Mouse (Mus musculus): ENCODE data around the gene Gm45808. TPM values are rescaled to one million over a fixed set of nuclear protein-coding genes. Genes with fewer than 3 reads are reported as not detected.

The Gm45808 gene
- polyA plus RNA-seq, 1 experiment from 2014 or later: 0.15 TPM

- no peak for TF ChIP-seq CTCF (IDR thresholded peaks at IDR 0.05; ENCODE audit: low read depth)
- no peak for TF ChIP-seq EP300 (IDR thresholded peaks at IDR 0.05; ENCODE audit: low read depth)
- no peaks in the 10 kb centered on the region for H3K4me1 ChIP-seq (ENCODE audit: insufficient read depth)
- no peaks in the 10 kb centered on the region for H3K9me3 ChIP-seq (ENCODE audit: low read length)
- no peak overlapping the region for H3K4me3 ChIP-seq (ENCODE audit: low read depth, low read length)
- no peak overlapping the region for H3K27ac ChIP-seq (ENCODE audit: low read depth)
- H3K27me3 ChIP-seq (ENCODE audit: insufficient read depth, low read length): no peaks in the 10 kb centered on the region
- 86% methylated on average over 1 of the region's 1 CpGs for WGBS (ENCODE audit: insufficient replicate concordance)
- ATAC-seq (no peak), DNase-seq (no peak)
- H3K9ac ChIP-seq (replicated peaks): no peak overlapping the region
- no peak overlapping the region for H3K4me2 ChIP-seq (ENCODE audit: low read depth, low read length)
- peaks cover 13% of the 10 kb centered on the region; the same call in 1 of the 2 replicates for H3K36me3 ChIP-seq (replicated peaks; ENCODE audit: insufficient read depth, low read length)
These were observed 36.6 kb downstream of the Gm45808 start for GRCm38 (mm10) chr7:45449974-45450373.

- TF ChIP-seq EP300 (IDR thresholded peaks at IDR 0.05; ENCODE audit: low read depth) (no peak), CTCF (IDR thresholded peaks at IDR 0.05; ENCODE audit: low read depth) (peak; percentile 67)
- no peaks in the 10 kb centered on the region for H3K9me3 ChIP-seq (ENCODE audit: low read length)
- peak; percentile 61 for DNase-seq
- H3K4me1 ChIP-seq (ENCODE audit: insufficient read depth): no peaks in the 10 kb centered on the region
- no peaks in the 10 kb centered on the region for H3K27me3 ChIP-seq (ENCODE audit: insufficient read depth, low read length)
- no peak overlapping the region for H3K4me2 ChIP-seq (ENCODE audit: low read depth, low read length)
- H3K36me3 ChIP-seq (replicated peaks; ENCODE audit: insufficient read depth, low read length): peaks cover 27% of the 10 kb centered on the region
- no peak overlapping the region for H3K9ac ChIP-seq (replicated peaks)
- H3K4me3 ChIP-seq (ENCODE audit: low read depth, low read length): no peak overlapping the region
- WGBS (ENCODE audit: insufficient replicate concordance): 31% methylated on average over 11 of the region's 11 CpGs
- no peak overlapping the region for H3K27ac ChIP-seq (ENCODE audit: low read depth)
- peak; percentile 66 for ATAC-seq
These were observed 39.2 kb downstream of the Gm45808 start for GRCm38 (mm10) chr7:45447325-45447990.

- peaks cover 30% of the 10 kb centered on the region for H3K36me3 ChIP-seq (replicated peaks; ENCODE audit: insufficient read depth, low read length)
- no peaks in the 10 kb centered on the region for H3K9me3 ChIP-seq (ENCODE audit: low read length)
- H3K4me2 ChIP-seq (ENCODE audit: low read depth, low read length): no peak overlapping the region
- H3K27ac ChIP-seq (ENCODE audit: low read depth): no peak overlapping the region
- H3K4me1 ChIP-seq (ENCODE audit: insufficient read depth): no peaks in the 10 kb centered on the region
- DNase-seq: no peak
- H3K4me3 ChIP-seq (ENCODE audit: low read depth, low read length): no peak overlapping the region
- TF ChIP-seq EP300 (IDR thresholded peaks at IDR 0.05; ENCODE audit: low read depth) (no peak), CTCF (IDR thresholded peaks at IDR 0.05; ENCODE audit: low read depth) (no peak)
- no peak for ATAC-seq
- H3K9ac ChIP-seq (replicated peaks): no peak overlapping the region
- no peaks in the 10 kb centered on the region for H3K27me3 ChIP-seq (ENCODE audit: insufficient read depth, low read length)
These were observed 40.0 kb downstream of the Gm45808 start for GRCm38 (mm10) chr7:45446589-45446988.

DNA sequence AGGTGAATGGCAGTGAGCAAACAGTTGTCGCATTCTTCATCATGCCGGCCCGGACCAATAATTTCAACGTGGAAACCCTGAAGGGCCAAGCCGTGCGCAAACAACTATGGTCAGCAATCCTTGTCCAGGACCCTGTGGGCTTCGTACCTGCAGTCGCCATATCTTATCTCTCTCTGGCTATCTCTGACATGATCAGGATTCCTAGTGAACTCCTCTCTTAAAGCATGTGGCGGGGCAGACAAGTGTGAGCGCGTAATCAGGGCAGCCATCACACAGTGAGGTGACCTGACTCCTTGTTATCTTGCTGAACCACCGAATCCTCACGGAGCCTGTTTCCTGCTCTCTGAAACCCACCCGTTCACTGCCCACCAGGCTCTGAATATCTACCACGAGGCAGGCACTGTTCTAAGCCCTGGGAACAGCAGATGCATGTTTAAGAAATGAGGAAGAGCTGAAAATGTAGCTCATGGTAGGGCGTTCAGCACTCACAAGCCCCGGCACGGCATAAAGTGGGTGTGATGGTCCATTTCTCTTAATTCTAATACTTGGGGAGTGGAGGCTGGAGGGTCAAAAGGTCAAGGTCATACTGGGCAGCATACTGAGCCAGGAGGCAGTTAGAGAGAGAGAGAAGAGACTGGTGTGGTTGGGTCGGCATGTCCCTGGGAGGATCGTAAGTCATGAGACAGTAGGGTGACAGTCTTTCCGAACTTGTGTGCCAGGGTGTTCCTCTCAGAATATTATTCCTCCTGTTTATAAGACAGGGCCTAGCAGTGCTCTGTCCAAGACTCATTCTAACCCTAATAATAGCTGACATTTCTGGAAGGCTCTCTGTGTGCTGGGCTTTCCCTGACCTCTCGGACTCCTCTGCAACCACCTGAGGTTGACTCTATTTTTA, 42.8 kb downstream of the Gm45808 start:
- Histone ChIP-seq H3K9me3 (ENCODE audit: low read length) (no peaks in the 10 kb centered on the region), H3K36me3 (replicated peaks; ENCODE audit: insufficient read depth, low read length) (peaks cover 43% of the 10 kb centered on the region), H3K27ac (ENCODE audit: low read depth) (no peak overlapping the region), H3K4me2 (ENCODE audit: low read depth, low read length) (no peak overlapping the region), H3K9ac (replicated peaks) (no peak overlapping the region), H3K4me1 (ENCODE audit: insufficient read depth) (no peaks in the 10 kb centered on the region), H3K27me3 (ENCODE audit: insufficient read depth, low read length) (no peaks in the 10 kb centered on the region), H3K4me3 (ENCODE audit: low read depth, low read length) (no peak overlapping the region)
- no peak for TF ChIP-seq EP300 (IDR thresholded peaks at IDR 0.05; ENCODE audit: low read depth)
- TF ChIP-seq CTCF (IDR thresholded peaks at IDR 0.05; ENCODE audit: low read depth): no peak
- no peak for ATAC-seq
- WGBS (ENCODE audit: insufficient replicate concordance): 67% methylated on average over 22 of the region's 22 CpGs
- DNase-seq: no peak

DNA sequence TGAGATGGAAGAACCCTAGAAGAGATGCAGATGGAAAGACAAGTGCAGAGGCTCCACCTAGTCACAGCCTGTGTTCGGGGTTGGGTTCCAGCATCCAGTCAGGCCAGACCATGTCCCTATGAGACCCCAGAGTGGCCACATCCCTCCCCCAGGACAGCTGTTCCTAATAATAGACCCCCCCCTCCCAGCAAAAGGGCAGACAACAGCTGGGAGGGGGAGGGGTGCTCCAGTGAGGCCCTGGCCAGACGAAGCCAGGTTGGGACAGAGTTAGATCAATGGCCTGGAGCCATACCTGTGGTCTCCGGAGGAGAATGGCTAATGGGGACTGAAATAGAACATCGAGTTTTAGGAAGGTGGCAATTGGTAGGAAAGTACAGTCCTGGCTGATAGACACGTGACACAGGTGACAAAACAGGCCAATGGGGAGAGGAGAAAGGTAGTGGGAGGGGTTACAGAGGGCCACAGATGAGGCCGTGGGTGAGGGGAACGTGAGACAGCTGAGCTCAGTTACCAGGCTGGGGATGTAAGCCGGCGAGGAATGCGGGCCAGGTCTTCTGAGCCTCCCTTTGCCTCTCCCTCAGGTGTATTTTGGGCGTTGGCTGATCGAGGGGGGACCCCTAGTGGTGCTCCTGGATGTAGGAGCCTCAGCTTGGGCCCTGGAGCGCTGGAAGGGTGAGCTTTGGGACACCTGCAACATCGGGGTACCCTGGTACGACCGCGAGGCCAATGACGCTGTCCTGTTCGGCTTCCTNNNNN, 48.9 kb downstream of the Gm45808 start, which contains the start of gene Ruvbl2:
TSS of gene Ruvbl2 (minus strand) at position 576 of the 756 bp plus-strand sequence.
- WGBS (ENCODE audit: insufficient replicate concordance): 55% methylated on average over 19 of the region's 19 CpGs
- TF ChIP-seq CTCF (IDR thresholded peaks at IDR 0.05; ENCODE audit: low read depth) (peak; percentile 47), EP300 (IDR thresholded peaks at IDR 0.05; ENCODE audit: low read depth) (no peak)
- H3K9ac ChIP-seq (replicated peaks): no peak within 1 kb of the TSS
- DNase-seq: no peak
- H3K4me1 ChIP-seq (ENCODE audit: insufficient read depth): peaks cover 42% of the 10 kb centered on the region
- H3K9me3 ChIP-seq (ENCODE audit: low read length): no peaks in the 10 kb centered on the region
- H3K4me2 ChIP-seq (ENCODE audit: low read depth, low read length): no peak within 1 kb of the TSS
- peaks cover 24% of the 10 kb centered on the region for H3K36me3 ChIP-seq (replicated peaks; ENCODE audit: insufficient read depth, low read length)
- ATAC-seq: no peak; the same call in 1 of the 2 replicates
- H3K27me3 ChIP-seq (ENCODE audit: insufficient read depth, low read length): no peaks in the 10 kb centered on the region
- no peak within 1 kb of the TSS for H3K27ac ChIP-seq (ENCODE audit: low read depth)
- no peak within 1 kb of the TSS for H3K4me3 ChIP-seq (ENCODE audit: low read depth, low read length)

- TF ChIP-seq EP300 (IDR thresholded peaks at IDR 0.05; ENCODE audit: low read depth): no peak
- TF ChIP-seq CTCF (IDR thresholded peaks at IDR 0.05; ENCODE audit: low read depth): no peak
- Histone ChIP-seq H3K9ac (replicated peaks) (no peak overlapping the region), H3K4me3 (ENCODE audit: low read depth, low read length) (no peak overlapping the region), H3K9me3 (ENCODE audit: low read length) (no peaks in the 10 kb centered on the region), H3K27me3 (ENCODE audit: insufficient read depth, low read length) (no peaks in the 10 kb centered on the region), H3K4me1 (ENCODE audit: insufficient read depth) (peaks cover 45% of the 10 kb centered on the region), H3K27ac (ENCODE audit: low read depth) (no peak overlapping the region), H3K4me2 (ENCODE audit: low read depth, low read length) (no peak overlapping the region), H3K36me3 (replicated peaks; ENCODE audit: insufficient read depth, low read length) (peaks cover 20% of the 10 kb centered on the region)
- DNase-seq: no peak
- WGBS (ENCODE audit: insufficient replicate concordance): 76% methylated on average over 6 of the region's 6 CpGs
- ATAC-seq: no peak
These were observed 49.6 kb downstream of the Gm45808 start for GRCm38 (mm10) chr7:45437046-45437445.

Data from liver, postnatal 0 days (tissue).